Mouse (Mus musculus) NIH3T3 (cell line): ENCODE measurements around the gene Chn1.
A peak's percentile ranks its signal among the peaks of the same experiment; 100 is the strongest.

Experiments used
- DNase-seq: peaks from one replicate; pipeline ENCODE4 v3.0.0-alpha.2; 2012; ENCODE audit warnings: low read depth

Gene Chn1

DNA sequence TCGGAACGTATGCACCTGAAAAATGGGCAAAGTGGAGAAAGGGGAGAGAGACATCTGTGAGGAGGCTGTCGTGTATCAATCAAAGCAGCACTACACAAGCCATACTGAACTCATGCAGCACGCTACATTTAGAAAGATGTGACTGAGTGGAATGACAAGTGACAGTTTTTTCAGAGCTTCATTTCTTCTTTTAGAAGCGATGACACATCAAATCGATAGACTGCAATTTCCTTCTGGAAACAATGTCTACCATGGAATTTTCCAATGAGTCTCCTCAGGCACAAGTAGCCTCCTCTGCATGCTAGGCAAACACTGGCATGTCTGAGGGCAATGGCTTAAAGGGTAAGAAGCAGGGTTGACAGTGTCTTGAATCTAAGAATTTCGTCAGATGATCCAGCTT lies 143.3 kb downstream of the Chn1 start:
- no peak for DNase-seq

DNA sequence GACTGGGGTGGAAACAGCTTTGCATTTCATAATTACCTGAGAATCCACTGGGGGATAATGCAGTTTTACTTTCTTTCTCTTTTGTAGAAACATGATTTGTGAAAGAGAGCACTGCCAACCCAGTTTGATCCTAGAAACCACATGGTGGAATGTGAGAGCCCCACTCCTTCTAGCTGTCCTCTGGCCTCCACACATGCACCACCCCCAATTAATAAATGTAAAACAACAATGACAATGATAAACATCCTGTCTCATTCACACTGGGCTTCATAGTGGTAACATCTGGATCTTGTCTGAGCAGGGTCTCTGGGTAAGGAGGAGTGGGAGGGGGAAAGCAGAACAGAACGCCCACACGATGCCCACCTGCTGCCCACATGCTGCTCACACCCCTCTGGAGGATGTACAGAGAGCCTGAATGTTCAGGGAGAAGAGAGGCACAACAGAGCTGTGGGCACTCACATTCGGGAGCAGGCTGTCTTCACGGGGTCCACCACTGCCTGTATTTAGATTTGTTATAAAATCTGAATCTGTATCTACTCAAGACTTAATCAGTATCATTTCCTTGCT lies 156.6 kb downstream of the Chn1 start:
- no peak for DNase-seq

DNA sequence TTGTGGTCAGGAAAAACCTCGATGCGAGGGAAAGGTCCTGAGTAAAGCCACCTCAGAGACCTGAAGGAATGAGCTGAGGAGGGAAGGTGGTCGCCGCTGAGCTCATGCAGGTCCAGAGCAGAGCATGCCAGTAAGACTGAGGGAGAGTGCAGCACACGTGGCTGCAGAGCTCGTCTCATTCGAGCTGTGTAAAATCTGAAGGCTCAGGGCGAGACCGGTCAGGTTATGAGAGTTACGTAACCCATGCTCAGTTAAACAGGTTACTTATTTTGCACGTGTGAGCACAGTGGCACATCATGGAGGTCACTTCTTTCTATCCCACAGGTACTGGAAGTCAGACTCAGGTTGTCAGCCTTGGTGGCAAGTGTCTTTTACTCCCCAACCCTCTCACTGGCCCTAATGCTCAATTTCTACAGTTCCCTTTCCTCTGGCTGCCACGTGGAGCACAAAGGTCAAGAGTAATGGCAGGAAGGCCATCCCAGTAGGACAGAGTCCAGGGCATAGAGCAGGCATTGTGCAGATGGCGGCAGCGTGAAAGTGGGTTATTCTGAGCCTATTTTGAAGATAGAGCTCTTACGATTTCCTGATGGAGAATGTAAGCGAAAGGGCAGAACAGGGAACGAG lies 158.6 kb downstream of the Chn1 start:
- no peak for DNase-seq

DNA sequence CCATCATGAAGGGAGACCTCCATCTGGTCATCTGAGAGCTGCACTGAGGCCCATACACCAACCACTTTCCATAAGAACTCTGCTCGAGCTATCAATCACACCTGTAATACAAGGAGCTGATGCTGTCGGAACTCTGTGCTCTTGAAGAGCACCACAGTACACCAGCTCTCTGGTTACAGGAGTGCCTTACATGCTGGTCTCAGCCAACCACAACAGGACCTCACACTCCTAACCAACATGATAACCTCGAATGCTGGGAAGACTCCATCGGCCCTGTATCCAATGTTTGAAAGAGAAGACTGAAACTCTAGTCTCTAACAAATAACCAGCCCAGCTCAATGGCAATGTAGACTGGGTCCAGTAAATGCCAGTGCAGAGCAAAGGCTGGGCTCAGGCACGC lies 159.7 kb downstream of the Chn1 start:
- DNase-seq: no peak

DNA sequence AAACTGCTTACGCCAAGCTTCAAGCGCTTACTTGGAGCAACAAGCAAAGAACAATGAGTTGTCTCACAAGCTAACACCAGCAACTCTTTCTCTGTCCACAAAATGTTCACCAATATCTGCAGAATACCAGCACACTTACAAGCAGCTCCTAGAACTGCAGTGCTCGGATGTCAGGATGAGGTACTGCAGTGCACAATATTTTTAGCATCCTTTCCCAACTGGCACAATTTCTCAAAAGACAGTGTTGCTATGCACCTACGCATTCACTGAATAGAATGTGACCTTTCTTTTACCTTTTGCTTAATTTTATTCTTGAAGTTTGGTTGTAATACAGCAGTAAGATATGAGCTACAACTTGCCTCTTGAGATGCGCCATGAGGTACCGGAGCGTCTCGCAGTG lies 160.8 kb downstream of the Chn1 start:
- no peak for DNase-seq

DNA sequence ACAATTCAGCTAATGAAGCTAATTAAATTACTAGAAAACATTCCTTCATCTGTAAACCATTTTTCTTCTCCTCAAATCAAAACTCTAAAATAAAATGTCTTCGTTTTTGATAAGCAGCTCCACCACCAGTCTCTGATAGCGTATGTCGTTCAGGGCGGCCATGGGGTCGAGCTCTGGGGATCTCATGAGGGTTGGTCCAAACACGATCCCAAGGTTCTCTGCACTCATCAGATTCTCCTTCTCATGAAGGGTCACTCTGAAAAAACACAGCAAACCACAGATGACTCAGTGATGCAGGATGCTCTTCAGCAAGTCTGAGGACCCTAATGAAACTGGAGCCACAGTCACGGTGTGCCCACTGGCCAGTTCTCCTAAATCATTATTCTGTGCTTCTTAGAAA lies 162.2 kb downstream of the Chn1 start:
- no peak for DNase-seq

DNA sequence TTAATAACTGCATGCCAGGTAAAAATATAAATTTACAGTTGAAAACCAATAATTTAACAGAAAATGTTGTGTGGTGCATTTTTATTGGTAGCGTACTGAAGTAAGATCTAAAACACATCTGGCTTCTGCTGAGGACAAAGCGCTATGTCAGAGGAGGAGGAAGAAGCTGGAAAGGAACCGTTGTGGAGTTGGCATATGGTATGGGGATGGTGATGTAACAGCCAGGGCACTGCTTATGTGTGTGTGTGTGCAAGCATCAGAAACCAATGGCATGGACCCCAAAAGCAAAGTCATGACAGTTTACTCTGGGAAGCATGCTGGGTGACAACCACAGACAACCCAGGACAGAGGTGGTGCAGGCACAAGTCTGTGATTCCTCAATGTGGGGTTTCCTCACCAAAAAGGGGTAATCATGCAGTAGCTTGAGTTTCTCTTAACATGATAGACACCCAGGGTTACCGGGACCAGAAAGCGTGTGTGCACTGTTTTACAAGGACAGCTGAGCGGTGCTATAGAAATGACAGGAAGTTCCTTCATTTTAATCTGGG lies 162.7 kb downstream of the Chn1 start:
- no peak for DNase-seq

DNA sequence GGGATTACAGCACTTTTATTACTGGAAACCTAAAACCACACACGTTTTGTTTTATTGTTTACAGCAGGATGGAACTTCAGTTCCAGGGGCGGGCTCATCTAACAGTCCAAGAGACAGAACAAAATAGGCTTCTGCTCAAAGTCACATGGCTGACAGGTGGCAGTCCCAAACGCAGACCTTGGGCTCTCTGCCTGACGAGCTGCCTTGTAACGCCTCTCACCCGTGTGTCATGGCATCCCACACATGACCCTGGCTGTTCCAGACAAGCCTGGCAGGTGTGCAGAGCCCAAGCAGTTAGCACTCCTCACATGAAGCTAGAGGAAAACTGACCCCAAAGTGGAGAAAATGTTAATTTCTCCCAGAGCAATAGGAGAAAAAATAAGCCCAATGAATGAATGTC lies 163.3 kb downstream of the Chn1 start:
- no peak for DNase-seq

DNA sequence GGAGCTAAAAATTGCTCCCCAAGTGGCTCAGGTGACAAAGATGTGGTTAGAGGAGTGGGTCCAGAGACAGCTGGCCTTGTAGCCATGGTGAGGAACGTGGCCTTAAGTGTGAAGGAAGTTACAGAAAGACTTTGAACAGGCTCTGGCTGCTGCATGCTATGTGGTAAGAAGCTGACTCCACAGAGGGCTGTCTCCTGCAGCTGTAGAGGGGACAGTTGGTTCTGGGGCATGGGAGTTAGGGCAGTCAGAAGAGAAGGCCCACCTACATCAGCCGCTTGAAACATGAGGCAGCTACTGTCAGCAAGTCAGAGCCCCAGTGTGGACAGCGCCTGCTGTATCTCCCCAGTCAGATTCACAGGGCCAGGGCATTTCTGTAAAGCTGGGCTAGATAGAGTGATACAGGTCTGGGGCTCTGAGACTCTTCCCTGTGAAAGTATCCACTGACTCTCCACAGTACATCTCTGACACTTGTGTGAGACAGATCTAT lies 165.4 kb downstream of the Chn1 start:
- DNase-seq: peak; percentile 18

DNA sequence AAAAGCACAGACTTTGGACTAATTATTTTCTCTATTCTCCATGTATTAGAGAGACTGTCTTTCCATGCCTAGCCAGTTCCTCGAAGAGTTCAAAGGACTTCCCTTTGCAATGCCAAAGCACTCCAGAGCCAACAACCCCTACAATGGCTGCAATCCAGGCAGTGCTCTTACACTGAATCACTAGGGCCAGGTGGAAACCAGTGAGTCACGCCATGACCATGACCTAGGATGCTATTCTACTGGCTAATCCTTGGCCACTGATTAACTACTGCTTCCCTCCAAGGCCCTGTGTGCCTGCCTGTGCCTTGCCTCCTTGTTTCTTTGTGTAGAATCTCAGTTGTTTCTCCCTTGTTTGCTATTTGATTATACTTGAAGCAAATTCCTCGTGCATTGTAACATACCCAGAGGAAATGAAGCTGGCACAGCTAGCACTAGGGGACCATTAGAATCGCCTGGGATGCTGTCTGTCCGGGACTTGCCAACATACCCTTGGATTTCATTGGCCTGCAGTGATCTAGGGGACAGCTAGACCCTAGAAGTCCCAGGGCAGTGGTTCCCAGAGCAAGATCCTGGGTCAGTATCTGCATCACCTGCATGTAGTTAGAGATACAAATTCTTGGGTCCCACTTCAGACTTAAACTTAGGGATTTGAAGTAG lies 166.0 kb downstream of the Chn1 start:
- peak; percentile 83 for DNase-seq

DNA sequence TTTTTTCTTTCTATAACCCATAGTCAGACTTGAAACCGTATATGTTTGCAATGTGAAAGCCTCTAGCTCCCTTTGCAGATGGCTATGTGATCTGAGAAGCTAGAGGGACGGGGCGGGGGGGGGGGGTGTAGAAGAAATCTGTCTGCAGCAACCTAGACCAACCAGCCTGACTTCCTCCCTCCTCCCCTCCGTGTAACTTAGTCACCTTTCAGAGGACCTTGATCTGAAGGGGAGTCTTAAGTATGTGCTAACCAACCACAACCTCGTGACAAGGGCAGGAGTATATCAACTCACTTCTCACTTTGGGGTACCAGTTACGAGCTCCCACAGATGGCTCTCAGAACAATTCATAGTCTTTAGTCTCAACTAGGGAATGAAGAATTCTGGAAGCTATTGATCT lies 166.8 kb downstream of the Chn1 start:
- DNase-seq: no peak

DNA sequence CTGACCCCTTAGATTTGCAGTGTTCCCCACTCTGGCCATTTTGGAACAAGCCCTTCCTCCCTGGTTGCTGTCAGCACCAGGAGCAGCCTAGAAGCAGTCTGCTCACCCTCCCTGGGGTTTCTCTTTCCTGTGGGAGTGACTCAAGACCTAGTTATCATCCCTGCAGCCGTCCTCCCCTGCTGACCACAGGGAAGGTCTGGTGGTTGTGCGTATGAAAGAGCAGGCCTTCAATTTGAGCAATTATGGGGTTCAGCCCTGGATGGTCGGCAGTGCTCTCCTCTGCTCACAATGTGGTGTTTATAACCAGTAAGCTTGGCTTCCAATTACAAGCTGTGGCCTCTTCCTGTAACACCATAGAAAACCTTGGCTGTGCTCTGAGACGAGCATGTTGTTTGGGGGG lies 167.5 kb downstream of the Chn1 start:
- peak; percentile 74 for DNase-seq

DNA sequence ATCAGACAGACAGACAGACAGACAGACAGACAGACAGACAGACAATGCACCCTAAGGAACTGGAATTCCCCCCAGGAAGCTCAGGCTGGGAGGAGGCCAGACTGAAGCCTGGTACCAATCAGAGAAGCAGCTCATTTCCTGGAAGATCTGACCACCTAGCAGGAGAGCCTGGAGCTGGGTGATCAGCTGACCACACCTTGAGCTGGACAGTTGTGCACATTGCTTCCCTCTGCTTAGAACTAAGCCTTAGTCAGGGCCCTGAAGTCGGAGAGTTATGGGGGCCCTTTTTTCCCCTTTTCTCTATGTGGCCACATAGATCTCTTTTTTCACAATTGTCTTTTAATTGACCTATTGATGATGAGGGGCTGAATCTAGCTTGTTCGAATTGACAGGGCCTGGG lies 168.0 kb downstream of the Chn1 start:
- DNase-seq: peak; percentile 41

DNA sequence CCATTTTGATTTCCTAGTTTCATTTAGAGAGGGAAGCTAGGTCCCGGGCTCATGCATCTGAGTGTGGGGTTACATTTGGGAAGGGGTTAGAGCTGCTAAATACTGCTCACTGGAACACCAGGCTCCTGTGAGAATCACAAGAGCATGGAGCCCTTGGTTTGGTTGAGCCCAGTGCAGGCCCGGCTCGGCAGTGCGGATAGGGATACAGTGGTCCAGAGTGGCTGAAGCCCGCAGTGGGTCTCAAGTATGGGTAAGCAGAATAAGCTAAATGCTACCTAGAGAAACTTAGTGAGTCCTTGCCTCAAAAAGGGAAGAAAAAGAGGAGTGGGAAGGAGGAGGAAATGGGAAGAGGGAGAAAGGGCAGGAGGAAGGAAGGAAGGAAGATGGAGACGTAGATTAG lies 168.5 kb downstream of the Chn1 start:
- DNase-seq: no peak

DNA sequence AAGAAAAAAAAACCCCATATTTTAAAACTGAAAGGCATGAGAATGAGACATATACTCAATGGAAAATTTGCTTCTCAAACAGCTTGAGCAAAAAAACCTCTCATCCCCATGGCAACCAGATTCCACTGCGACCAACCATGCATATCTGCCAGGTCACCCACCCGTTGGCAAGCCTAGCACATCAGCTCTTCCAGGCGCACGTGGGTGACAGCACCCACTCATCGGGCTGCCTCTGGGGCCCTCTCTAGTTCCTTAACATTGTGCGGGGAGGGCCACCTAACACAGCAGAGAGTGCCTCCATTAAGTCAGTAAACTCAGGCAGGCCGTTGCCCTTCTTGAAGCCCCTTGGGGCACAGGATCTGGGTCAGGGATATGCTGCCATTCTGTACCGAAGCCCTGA lies 170.1 kb downstream of the Chn1 start:
- peak; percentile 56 for DNase-seq

DNA sequence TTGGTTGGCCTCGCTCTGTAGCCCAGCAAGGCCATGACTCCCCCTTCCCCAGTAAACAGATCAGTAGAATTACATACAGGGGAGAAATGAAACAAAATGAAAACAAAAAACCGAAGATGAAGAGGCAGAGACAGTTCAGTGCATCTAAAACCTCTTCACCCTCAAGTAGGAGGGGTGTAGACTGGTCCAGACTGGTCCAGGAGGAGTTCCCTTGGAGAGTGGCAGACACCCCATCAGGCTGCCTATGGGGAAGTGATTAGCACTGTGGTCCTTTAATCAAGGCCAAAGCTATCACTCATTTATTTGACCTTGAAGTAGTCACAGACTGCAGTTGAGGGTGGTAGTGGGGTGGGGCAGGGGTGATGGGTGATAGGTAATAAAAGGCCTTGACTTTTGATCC lies 170.6 kb downstream of the Chn1 start:
- no peak for DNase-seq

DNA sequence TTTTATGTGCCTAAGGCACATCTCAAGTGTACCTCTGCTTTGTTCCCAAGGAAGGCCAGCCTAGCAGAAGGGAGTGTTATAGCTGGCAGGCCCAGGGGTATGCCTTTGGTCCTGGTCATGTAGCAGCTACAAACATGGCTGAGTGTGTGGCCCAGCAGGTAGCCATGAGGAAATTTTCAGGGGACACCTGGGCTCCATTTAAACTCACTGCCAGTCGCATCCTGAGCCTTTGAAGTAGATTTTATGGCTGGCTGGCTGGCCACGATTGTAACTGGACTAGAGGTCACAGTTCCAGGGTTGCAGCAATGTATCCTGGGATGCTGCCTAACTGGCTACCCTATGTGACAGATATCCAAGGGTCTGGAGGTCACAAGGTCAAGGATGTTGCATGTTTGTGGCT lies 174.5 kb downstream of the Chn1 start:
- no peak for DNase-seq

DNA sequence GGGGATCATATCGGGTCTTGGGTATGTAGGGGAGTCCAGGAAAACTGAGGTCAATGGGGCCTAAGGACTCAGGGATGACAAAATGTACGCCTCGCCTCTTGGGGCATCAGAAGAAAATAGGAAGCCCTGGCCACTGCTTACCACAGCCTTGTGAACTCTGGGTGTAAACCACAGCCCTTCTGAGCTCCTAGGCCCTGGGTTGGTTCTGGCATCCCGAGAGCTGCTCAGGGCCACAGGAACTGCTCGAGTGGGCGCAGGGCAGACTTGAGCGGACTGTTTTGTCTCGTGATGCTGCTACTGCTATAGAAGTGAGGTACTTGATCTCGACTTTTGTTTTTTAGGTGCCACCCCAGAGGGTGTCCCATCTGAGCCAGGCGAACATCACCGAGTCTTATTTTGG lies 177.4 kb downstream of the Chn1 start:
- no peak for DNase-seq

DNA sequence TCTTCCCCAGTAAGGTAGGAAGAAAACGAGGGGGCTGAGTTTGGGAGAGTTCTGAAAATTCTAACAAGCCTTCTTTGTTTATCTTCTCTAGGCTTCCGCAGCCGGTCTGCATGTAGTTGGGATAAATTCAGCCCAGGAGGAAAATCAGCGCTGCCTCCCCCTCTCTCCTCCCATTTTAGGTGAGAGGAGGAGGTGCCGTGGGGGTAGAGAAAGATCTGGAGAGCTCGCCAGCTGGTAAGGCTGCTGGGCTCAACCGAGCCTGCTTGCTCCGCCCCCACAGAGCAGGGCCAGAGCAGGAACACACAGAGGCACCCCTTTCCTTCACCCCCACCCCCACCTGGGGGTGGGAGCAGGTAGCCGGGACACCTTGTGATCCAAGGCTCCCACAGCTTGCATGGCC lies 178.4 kb downstream of the Chn1 start:
- no peak for DNase-seq

DNA sequence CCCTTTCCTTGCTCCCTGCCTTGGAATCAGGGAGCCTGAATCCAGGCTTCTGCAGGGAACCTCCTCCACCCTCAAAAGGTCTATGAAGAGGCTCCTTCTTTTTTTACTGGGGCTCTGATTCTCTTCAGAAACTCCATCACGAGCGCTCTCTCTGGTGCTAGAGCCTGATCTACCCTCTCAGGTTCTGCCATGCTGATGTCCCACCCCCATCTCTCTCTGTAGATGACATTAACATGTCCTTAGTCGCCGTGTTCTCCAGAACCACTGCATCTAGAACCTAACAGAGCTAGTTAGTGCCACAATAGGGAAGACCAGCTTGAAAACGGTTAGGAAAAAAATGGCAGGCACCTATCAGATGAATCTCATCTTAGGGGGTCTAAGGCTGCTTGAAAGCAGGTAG lies 178.8 kb downstream of the Chn1 start:
- DNase-seq: no peak

DNA sequence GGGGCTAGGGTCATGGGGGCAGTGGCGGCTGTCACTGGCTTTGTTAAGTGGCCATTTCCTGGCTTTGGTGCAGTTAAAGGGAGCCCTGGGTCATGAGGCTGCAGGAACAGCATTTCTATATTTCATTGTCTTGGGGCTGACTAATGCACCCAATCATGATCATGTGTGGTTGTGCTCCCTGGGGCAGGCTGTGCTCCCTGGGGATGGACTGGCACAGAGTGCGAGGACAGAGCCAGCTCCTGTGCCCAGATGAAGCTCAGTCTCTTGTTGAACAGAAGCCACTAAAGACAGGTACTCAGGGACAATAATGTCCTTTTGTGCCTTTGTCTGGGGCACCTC lies 182.1 kb downstream of the Chn1 start:
- DNase-seq: peak; percentile 61

DNA sequence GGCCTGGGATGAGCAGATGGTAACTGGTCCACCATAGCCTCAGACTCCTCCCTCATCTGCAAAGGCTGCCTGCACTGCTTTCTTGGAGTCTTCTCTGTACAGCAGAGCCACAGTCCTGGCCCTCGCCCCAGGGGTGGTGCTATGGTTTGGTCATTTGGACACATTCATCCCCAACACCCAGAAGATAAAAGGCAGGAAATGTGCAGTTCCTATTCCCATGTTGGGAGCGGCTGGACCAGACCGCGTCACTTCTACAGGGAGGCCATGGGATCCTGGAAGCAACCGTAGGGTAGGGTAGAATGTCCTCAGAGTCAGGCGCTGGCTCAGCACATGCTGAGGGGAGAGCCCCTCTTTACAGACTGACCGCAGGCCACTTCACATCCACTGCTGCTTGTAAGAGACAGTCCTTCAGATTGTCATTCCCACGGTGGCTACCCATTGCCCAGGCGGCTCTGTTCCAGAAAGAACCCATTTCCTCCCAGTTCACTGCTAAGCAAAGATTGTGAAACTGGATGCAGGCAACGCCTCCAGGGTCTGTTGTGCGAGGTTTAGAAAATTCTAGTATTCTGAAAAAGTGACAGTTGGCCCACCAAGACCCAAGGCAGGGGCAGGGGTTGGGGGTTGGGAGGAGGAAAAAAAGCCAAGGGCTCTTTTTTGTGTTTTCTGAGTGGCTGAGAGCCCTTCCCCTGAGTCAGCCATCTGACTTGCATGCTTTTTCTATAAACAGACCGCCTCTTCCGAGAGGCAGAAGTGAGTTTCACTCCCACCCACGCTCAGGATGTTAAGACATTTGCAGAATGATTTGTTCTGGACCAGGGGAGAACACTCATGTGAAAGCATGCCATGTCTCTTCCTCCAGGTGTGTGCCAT lies 182.7 kb downstream of the Chn1 start:
- DNase-seq: peak; percentile 80

DNA sequence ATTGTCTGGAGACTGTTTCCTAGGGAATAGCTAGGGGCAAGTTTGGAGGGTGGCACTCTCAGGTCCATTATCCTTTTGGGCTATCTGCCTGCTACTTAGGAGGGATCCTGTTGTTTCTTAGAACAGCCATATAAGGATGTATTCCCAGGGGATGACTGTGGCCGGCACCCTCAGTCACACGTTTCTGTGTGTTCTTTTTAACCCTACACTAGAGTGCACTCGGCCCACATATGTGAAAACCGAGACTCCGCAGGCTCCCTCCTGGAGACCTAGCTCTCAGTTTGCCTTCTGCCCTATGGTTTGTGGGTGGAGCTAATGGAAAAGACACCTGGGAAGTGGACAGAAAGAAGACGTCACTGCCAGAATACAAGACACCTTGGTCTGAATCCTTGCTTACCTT lies 183.9 kb downstream of the Chn1 start:
- DNase-seq: no peak
